Mouse (Mus musculus) megakaryocyte, embryonic 14.5 days (primary cell): Measurements from ENCODE around the gene Kcns3.

Experiments used
- FLI1 ChIP-seq: IDR thresholded peaks from 2 replicates; pipeline ENCODE4 v1.6.1; 2012; ENCODE audit warnings: low read length, inconsistent platforms, mixed read lengths
- GATA1 ChIP-seq: IDR thresholded peaks from 3 replicates; pipeline ENCODE4 v1.6.1; 2012; ENCODE audit warnings: mixed read lengths, low read length, inconsistent platforms, borderline replicate concordance

DNA sequence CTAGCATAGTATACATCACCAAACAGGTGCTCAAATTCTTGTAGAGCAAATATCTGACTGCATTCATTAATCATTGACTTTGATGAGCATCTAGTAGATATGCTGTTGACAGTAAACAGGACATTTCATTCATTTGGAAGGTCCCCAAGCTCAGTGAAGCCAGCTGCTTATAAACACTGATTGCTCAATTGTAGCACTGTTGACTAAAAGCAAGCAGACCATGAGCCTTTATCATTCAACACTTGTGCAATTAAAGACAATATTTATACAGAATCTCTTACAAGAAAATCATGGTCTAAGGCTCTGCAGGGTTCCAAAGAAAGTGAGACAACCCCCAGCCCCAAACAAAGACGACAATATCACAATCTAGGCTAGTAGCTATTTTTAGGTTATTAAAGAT, 6.0 kb downstream of the Kcns3 start:
- TF ChIP-seq GATA1 (no peak), FLI1 (no peak)
